Mouse (Mus musculus): ENCODE data around the gene Olfr1313.
"Not testable (repeated sequence)": the region's sequence is repeated elsewhere in the genome, so short reads cannot be mapped to it uniquely, and the experiment has no call there.

Olfr1313 gene

GRCm38 (mm10) chr2:112077743-112078142 is at the start of gene Olfr1313:
Gene Olfr1313, minus strand, starts transcription at chr2:112077843.
- no peak for DNase-seq

GRCm38 (mm10) chr2:112115340-112115739 is 37.7 kb upstream of the Olfr1313 start, which contains the start of gene Olfr1315-ps1:
Gene Olfr1315-ps1, minus strand, starts transcription at chr2:112115440.
- DNase-seq: no peak

- no peak for DNase-seq
Measured at GRCm38 (mm10) chr2:112096681-112097080, 19.0 kb upstream of the Olfr1313 start, which contains the start of gene Olfr1314. Gene Olfr1314, minus strand, starts transcription at chr2:112096781.

- no peak for DNase-seq
Measured at GRCm38 (mm10) chr2:112050138-112050537, 27.5 kb downstream of the Olfr1313 start, which contains the start of gene Olfr1312. Gene Olfr1312, minus strand, starts transcription at chr2:112050238.

- not testable (repeated sequence) for DNase-seq
Measured at GRCm38 (mm10) chr2:112026971-112027370, 50.7 kb downstream of the Olfr1313 start.

GRCm38 (mm10) chr2:112024312-112024711 is 53.3 kb downstream of the Olfr1313 start, which contains the start of gene Olfr1311:
Gene Olfr1311, minus strand, starts transcription at chr2:112024412.
- no peak for DNase-seq

All from cerebellum, postnatal 14 days (tissue).